Mouse (Mus musculus) hindbrain, embryonic 15.5 days (tissue): ENCODE measurements at regions not wholly inside any gene's neighbourhood (a gene's known extent, or its start where the extent isn't known, plus 50 kb on each side); places are given as distances from the start of the nearest gene placed in this dataset.

Source experiments
- ATAC-seq: fragments of 200-750 bp; cut with Nextera tagmentation; 2 replicates; pipeline ENCODE4 v1.8.0; 2017; ENCODE audit warnings: low read depth, moderate number of reproducible peaks, moderate TSS enrichment; ENCODE audit not compliant: low FRiP score
- H3K27ac ChIP-seq: fragments of 300-500 bp; sonication (generic); replicated peaks from 2 replicates; pipeline ENCODE4 v1.5.1; 2015; ENCODE audit warnings: mild to moderate bottlenecking, inconsistent platforms
- H3K27me3 ChIP-seq: fragments of 300-500 bp; sonication (generic); 2 replicates; pipeline ENCODE4 v1.6.1; 2015; ENCODE audit warnings: control low read depth, inconsistent platforms
- H3K36me3 ChIP-seq: fragments of 300-500 bp; sonication (generic); 2 replicates; pipeline ENCODE4 v1.6.1; 2015; ENCODE audit warnings: control low read depth, inconsistent platforms
- H3K4me1 ChIP-seq: fragments of 300-500 bp; sonication (generic); replicated peaks from 2 replicates; pipeline ENCODE4 v1.6.1; 2015; ENCODE audit warnings: control low read depth, inconsistent platforms
- H3K4me2 ChIP-seq: fragments of 300-500 bp; sonication (generic); 2 replicates; pipeline ENCODE4 v1.6.1; 2015; ENCODE audit warnings: moderate library complexity, mild to moderate bottlenecking, inconsistent platforms
- H3K4me3 ChIP-seq: fragments of 300-500 bp; sonication (generic); 2 replicates; pipeline ENCODE4 v1.5.1; 2015; ENCODE audit warnings: mild to moderate bottlenecking, inconsistent platforms
- H3K9ac ChIP-seq: fragments of 300-500 bp; sonication (generic); 2 replicates; pipeline ENCODE4 v1.6.1; 2015; ENCODE audit warnings: inconsistent platforms
- H3K9me3 ChIP-seq: fragments of 300-500 bp; sonication (generic); 2 replicates; pipeline ENCODE4 v1.6.1; 2016; ENCODE audit warnings: control low read depth, inconsistent platforms
- WGBS: fragments of 180-500 bp; shearing (Covaris S2); methylation state at CpG from one replicate; pipeline ENCODE4 v1.1.7; 2015; 5-methylcytosine and 5-hydroxymethylcytosine counted together

DNA sequence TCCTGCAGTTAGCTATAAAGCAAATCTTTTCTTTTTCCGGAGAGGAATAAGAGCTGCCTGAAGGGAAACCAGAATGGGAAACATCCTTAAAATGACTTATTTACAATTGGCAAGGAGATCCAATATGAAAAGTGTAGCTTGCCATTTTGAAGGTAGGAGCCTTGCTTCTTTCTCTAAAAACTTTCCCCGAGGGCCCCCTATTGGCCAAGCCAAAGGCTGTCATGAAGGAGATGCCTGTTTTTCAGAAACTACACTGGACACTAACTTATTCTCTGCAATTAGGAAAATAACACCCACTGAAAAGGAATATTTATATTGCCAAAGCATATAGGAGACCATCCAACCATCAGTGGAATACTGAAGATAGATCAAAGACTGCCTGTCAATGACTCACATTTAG is 312.8 kb upstream of the Thrb start:
- Histone ChIP-seq H3K4me3 (no peak overlapping the region), H3K4me2 (no peak overlapping the region), H3K4me1 (no peaks in the 10 kb centered on the region), H3K9ac (no peak overlapping the region), H3K9me3 (no peaks in the 10 kb centered on the region), H3K36me3 (no peaks in the 10 kb centered on the region), H3K27ac (no peak overlapping the region), H3K27me3 (no peaks in the 10 kb centered on the region)
- no peak for ATAC-seq
- 67% methylated on average over 2 of the region's 2 CpGs for WGBS

DNA sequence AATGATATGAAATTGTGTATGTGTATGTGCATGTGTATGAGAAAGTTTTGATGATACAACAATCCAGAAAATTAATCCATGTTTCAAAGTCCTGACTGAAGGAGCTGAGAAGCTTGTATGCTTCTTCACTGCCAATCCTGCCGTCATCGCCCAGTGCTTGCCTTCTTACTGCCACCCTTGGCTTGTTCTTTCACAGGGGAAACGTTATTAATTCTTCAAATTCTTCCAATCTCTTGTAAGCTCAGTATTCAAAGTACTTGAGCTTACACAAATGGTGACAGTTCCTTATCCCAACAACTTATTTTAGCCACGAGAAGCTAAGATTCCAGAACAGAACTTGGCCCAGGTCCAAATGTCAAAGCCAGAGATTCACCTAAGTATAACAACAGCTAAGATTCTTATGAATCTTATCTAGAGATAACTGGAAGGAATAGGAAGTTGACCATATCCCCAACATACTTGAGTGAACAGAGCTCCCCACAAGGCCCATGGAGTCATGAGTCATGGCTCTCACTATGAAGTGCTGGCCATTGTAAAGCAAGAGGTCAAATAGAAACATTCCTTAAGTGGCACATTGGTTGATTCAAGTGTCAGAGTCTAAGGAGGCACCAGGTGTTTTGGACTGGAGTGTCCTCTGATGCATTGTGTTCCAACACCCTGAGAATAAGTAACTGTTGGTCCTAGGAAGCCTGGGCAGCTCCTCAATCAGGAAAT is 307.6 kb upstream of the Thrb start:
- Histone ChIP-seq H3K36me3 (no peaks in the 10 kb centered on the region), H3K27me3 (no peaks in the 10 kb centered on the region), H3K9me3 (no peaks in the 10 kb centered on the region), H3K4me3 (no peak overlapping the region), H3K9ac (no peak overlapping the region), H3K4me1 (no peaks in the 10 kb centered on the region), H3K27ac (no peak overlapping the region), H3K4me2 (no peak overlapping the region)
- no peak for ATAC-seq
- 86% methylated on average over 4 of the region's 4 CpGs for WGBS

DNA sequence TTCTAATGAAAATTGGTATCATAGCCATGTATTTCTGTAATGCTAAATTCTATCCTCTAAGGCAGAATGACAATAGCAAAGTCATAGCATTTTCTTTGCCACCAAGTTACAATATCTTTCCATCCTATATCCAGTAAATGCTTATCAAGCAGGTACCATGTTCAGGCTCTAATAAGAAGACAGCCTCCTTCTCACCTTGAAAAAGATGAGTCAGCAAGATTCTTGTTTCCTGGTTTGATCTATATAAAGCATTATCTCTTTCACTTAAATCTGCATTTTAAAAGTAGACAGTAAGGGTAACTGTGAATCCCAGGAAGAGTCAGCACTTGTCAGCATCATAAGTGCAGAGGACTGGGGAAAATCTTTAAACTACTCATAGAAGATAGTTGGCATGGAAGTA is 298.2 kb upstream of the Thrb start:
- no peak overlapping the region for H3K4me3 ChIP-seq
- no peaks in the 10 kb centered on the region for H3K36me3 ChIP-seq
- no peak overlapping the region for H3K4me2 ChIP-seq
- H3K9me3 ChIP-seq: no peaks in the 10 kb centered on the region
- no peaks in the 10 kb centered on the region for H3K4me1 ChIP-seq
- H3K9ac ChIP-seq: no peak overlapping the region
- no peak overlapping the region for H3K27ac ChIP-seq
- ATAC-seq: no peak
- H3K27me3 ChIP-seq: no peaks in the 10 kb centered on the region

DNA sequence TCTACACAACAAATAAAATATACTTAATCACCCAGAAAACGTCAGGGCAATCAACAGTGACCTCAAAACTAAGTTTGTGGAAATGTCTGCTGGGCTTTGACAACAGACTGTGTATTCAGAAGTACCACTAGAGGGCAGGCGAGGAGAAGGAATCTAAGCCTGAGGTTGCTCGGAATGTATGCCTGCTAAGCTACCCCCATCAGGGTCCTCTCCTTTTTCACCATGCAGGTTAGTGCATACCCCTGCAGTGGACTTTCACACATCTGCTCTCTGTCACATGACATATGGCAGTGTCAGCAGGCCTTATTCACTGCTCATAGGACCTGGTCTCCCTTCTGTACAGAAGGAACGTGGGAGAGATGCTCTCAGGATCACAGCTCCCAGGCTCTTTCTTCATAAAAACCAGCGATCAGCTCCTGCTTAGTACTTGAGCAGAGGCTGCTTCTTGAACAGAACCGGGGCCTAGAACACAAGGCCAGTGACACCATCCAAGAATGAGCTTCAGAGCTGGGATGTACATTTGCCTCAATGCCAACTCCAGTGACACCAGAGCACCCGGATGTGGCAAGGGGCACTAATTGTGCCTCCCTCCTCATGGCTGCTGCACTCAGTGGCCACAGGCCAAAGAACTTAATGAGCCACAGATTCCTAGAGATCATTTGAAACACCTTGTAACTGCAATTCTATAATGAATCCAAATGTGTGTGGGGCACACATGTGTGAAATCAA is 257.1 kb upstream of the Thrb start:
- no peak overlapping the region for H3K4me2 ChIP-seq
- peak; percentile 86 for ATAC-seq
- no peaks in the 10 kb centered on the region for H3K27me3 ChIP-seq

DNA sequence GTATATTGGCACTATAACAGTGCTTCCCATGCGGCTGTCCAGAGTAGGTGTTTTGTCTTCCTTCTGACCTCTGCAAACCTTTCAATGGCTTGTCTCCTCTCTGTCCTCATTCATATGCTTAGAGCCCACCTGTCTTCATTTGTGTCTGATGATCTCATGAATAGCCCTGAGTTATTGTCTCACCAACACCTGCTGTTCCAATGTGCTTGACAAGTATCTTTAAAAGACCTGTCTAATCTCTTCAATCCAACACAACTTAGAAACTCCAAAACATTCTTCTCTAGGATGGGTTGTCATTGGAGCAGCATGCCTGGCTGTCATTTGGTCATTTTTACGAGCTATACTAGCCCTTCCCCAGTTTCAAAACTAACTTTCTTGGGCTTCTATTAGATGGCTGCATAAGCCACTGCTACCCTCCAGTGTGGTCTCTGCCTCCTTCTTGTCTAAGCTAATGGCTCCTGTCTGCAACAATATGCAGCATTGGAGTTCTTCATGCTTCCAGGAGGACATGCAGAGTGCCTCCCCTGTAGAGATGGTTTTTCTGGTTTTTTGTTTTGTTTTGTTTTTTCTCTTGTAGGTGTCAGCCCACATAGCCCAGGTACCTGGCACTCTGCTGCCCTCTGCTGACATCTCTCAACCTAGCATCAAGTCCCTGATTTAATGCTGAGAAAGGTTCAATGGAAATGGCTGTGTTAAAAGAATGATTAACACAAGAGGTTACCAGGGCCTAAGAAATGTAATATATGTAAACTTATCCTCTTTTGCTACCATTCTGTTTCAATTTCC is 254.3 kb upstream of the Thrb start:
- no peak overlapping the region for H3K4me2 ChIP-seq
- no peak overlapping the region for H3K4me3 ChIP-seq
- WGBS: 63% methylated on average over 2 of the region's 2 CpGs
- no peak overlapping the region for H3K9ac ChIP-seq
- H3K4me1 ChIP-seq: no peaks in the 10 kb centered on the region
- no peaks in the 10 kb centered on the region for H3K36me3 ChIP-seq
- no peaks in the 10 kb centered on the region for H3K27me3 ChIP-seq
- H3K9me3 ChIP-seq: no peaks in the 10 kb centered on the region
- ATAC-seq: peak; percentile 68
- no peak overlapping the region for H3K27ac ChIP-seq

More for the DNA sequence above, 257.1 kb upstream of the Thrb start:
- H3K9ac ChIP-seq: no peak overlapping the region
- no peaks in the 10 kb centered on the region for H3K4me1 ChIP-seq
- no peak overlapping the region for H3K27ac ChIP-seq
- 44% methylated on average over 7 of the region's 7 CpGs for WGBS
- H3K9me3 ChIP-seq: no peaks in the 10 kb centered on the region
- H3K36me3 ChIP-seq: no peaks in the 10 kb centered on the region
- no peak overlapping the region for H3K4me3 ChIP-seq

DNA sequence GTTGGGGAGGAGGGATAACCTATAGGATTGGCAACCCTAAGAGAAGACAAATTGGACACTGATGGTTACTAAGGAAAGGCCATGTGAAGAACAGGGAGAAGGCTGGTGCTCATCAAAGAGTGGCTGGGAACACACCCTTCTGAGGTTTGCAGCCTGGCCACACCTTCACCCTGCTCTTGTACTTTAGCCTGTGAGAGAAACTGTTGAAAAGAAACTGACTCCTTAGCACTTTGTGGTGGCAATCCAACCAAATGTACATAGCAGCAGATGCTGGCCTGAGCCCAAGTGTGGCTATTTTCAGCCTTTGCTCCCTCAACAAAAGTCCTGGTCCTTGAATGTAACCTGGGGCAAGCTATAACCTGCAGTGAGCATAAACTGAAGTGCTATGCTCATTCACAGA is 253.2 kb upstream of the Thrb start:
- Histone ChIP-seq H3K4me3 (no peak overlapping the region), H3K4me1 (no peaks in the 10 kb centered on the region), H3K4me2 (no peak overlapping the region), H3K9ac (no peak overlapping the region), H3K27me3 (no peaks in the 10 kb centered on the region), H3K9me3 (no peaks in the 10 kb centered on the region), H3K27ac (no peak overlapping the region), H3K36me3 (no peaks in the 10 kb centered on the region)
- no peak for ATAC-seq

DNA sequence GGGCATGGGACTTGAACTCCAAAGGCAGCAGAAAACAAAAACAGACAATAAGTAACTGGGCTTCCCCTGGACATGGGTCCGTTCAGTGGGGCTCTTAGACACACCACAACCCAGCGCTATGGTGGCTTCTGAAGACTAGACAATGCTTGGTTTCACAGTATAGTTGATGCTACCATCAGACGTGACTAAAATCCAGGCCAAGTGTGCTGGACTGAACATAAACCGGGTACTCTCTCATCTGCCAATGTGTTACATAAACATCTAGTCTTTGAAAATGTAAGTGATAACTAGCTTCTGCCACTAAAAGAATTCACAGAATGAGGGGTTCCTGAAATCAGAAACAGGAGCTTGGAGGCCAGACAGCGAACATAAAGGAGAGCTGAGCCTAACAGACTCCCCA is 251.7 kb upstream of the Thrb start:
- no peaks in the 10 kb centered on the region for H3K9me3 ChIP-seq
- 86% methylated on average over 5 of the region's 5 CpGs for WGBS
- no peak for ATAC-seq
- no peak overlapping the region for H3K27ac ChIP-seq
- no peak overlapping the region for H3K4me2 ChIP-seq
- no peak overlapping the region for H3K4me3 ChIP-seq
- H3K9ac ChIP-seq: no peak overlapping the region
- H3K36me3 ChIP-seq: no peaks in the 10 kb centered on the region
- H3K27me3 ChIP-seq: no peaks in the 10 kb centered on the region
- no peaks in the 10 kb centered on the region for H3K4me1 ChIP-seq

DNA sequence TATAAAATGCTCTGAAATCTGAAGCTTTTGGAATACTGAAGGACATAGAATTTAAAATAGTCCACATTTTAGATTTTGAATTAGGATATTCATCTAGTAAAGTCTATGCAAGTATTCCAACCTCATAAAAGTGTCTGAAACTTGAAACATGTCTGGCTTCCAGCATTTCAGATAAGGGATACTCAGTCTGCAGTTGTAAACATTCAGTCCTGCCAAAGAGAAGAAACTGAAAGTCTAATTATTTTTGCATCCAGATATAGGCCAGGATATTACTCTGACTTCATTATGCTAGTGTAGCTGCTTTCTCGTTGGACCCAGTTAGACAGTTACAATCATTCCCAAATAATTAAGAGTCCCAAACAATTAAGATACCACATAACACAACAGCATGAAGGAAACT is 251.2 kb upstream of the Thrb start:
- H3K36me3 ChIP-seq: no peaks in the 10 kb centered on the region
- H3K4me2 ChIP-seq: no peak overlapping the region
- no peak overlapping the region for H3K27ac ChIP-seq
- no peaks in the 10 kb centered on the region for H3K9me3 ChIP-seq
- WGBS: 60% methylated on average over 1 of the region's 1 CpGs
- H3K4me1 ChIP-seq: no peaks in the 10 kb centered on the region
- no peak overlapping the region for H3K4me3 ChIP-seq
- H3K27me3 ChIP-seq: no peaks in the 10 kb centered on the region
- ATAC-seq: no peak
- H3K9ac ChIP-seq: no peak overlapping the region

DNA sequence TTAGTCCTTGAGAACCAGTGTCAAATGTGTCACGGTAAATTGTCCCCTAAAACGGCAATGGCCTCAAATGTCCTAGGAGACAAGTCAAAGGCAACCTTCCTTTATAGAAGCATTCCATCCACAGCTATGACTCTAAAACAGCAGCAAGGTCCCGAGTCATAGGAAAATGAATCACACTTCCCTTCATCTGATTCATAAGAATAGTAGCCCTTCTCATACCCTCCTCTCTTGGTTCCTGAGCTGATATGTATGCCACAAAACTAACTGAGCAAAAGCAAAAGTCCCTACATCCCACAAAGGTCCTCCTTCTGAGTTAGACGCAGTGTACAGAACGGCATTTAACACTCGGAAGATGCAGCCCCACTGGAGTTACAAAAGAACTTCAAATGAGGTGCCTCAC is 250.6 kb upstream of the Thrb start:
- no peak overlapping the region for H3K9ac ChIP-seq
- H3K27me3 ChIP-seq: no peaks in the 10 kb centered on the region
- no peaks in the 10 kb centered on the region for H3K36me3 ChIP-seq
- no peak overlapping the region for H3K4me2 ChIP-seq
- WGBS: 94% methylated on average over 6 of the region's 6 CpGs
- no peak for ATAC-seq
- no peaks in the 10 kb centered on the region for H3K9me3 ChIP-seq
- no peak overlapping the region for H3K27ac ChIP-seq
- H3K4me3 ChIP-seq: no peak overlapping the region
- no peaks in the 10 kb centered on the region for H3K4me1 ChIP-seq

DNA sequence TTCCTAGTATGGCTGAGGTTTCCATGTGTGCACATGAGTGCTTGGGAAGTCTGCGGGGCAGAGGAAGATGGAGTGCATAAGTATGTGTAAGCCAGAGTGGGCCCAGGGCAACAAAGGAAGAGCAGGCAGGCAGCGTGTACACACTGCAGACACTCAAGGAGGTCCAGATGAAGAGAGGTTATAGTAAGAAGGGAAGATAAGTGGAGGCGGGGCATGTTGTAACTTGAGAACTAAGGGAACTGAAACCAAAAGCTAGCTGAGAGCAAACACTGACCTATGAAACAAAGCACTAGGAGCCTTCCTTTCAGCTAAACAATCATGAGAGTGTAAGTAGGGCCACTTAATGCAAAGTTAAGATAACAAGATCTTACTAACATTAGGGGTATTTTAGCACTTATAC is 249.3 kb upstream of the Thrb start:
- no peak overlapping the region for H3K4me2 ChIP-seq
- H3K9ac ChIP-seq: no peak overlapping the region
- H3K9me3 ChIP-seq: no peaks in the 10 kb centered on the region
- H3K36me3 ChIP-seq: no peaks in the 10 kb centered on the region
- H3K27ac ChIP-seq: no peak overlapping the region
- WGBS: 47% methylated on average over 3 of the region's 3 CpGs
- H3K27me3 ChIP-seq: no peaks in the 10 kb centered on the region
- no peaks in the 10 kb centered on the region for H3K4me1 ChIP-seq
- H3K4me3 ChIP-seq: no peak overlapping the region
- ATAC-seq: no peak

DNA sequence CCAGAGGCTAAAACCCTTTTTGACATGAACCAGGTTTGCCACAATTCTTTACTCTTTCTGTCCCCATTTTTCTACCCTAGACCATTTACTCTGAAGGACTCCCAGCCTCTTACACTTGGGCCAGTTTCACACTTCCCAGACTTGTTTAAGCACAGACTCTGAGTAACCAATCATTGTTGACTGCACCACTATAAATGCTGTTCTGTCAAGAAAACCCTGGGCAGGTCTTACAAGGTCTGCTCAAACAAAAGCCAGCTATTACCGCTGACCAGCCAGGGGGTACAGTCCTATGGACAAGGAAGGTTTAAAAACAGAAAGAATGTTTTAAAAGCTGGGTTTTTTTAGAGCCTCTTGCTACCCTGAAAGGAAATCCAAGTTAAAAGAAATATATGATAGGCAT is 248.8 kb upstream of the Thrb start:
- no peak overlapping the region for H3K4me2 ChIP-seq

DNA sequence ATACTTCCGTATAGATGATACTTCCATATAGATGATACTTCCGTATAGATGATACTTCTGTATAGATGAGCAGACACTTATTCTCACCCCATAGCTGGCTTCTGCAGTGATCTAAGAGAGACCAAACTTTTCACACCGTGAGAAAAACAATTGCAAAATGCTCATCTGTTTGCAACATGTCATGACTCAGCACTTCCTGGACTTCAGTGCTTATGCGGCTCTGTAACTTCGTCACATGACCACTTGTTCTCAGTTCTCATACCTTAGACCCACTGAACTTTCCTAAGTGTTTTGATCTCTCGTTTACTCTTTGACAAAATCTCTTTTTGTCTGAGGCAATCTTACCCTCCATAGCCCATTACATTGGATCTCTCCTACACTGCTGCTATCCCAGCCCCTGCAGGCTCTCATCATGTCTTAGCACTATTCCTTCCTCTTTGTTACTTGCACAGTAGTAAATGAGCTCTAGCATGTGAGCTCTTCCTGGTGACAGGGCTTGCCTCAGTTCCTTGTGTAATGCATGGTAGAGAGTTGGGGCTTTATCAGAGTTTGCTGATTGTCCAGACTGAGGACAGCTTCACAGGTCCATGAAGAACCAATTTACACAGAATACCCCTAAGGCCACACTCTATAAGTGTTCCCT is 245.7 kb upstream of the Thrb start:
- WGBS: 91% methylated on average over 6 of the region's 6 CpGs

More for the DNA sequence above, 248.8 kb upstream of the Thrb start:
- no peaks in the 10 kb centered on the region for H3K4me1 ChIP-seq
- H3K27me3 ChIP-seq: no peaks in the 10 kb centered on the region
- H3K9me3 ChIP-seq: no peaks in the 10 kb centered on the region
- H3K36me3 ChIP-seq: no peaks in the 10 kb centered on the region
- WGBS: 47% methylated on average over 1 of the region's 1 CpGs
- no peak for ATAC-seq
- no peak overlapping the region for H3K4me3 ChIP-seq
- no peak overlapping the region for H3K9ac ChIP-seq
- no peak overlapping the region for H3K27ac ChIP-seq

More for the DNA sequence above, 245.7 kb upstream of the Thrb start:
- Histone ChIP-seq H3K4me2 (no peak overlapping the region), H3K27me3 (no peaks in the 10 kb centered on the region), H3K9ac (no peak overlapping the region), H3K4me1 (no peaks in the 10 kb centered on the region), H3K9me3 (no peaks in the 10 kb centered on the region), H3K36me3 (no peaks in the 10 kb centered on the region), H3K4me3 (no peak overlapping the region), H3K27ac (no peak overlapping the region)
- ATAC-seq: no peak
